Mouse (Mus musculus): ENCODE results near the gene Slc25a30. TPM values are rescaled to one million over a fixed set of nuclear protein-coding genes. Genes with fewer than 3 reads are reported as not detected.

Slc25a30 gene
- total RNA-seq, 1 experiment = 5.1 TPM

DNA sequence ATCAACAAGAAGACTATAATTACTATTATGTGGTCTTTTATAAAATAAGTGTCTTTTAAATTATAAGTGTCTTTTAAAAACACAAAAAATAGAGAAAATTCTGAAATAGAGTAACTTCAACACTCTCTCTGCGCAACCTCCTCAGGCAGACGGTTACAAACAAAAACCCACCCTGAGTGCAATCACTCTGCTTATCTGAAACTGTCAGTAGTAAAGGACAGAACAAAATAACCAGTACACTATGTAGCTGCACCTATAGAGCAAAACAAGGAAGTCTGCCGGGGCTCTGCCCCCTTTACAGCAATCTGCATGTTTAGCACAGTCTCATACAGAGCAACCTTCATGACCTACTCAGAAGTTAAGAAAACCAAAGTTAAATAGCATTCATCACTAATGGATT is 44.9 kb downstream of the Slc25a30 start:
- no peak for TF ChIP-seq ZNF384 (IDR thresholded peaks at IDR 0.05; ENCODE audit: low read depth, low read length)
- in situ Hi-C loops (cut with MboI; ENCODE audit: low sequenced_read_pairs in 2 of 2, unreplicated experiment in 2 of 2) = no loop called here
- no peak overlapping the region for H3K9ac ChIP-seq (ENCODE audit: insufficient read depth, low read depth, low read length, poor library complexity, severe bottlenecking)

DNA sequence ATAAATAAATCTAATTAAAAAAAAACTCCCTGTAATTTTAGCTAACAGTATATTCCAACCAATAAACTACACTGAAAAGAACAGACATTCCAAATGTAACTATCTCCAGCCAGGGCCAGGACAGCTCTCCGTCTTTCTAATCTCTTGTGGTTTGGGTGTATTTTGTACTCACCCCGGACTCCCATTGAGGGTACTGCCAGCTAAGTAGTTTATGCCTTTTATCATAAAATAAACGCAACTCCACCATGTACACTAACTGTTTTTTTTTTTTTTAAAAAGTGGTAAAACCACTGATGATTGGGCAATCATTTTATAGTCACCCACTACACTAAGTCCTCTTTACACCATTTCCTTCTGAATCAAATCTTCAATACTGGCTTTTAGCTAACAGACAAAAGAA is 51.2 kb downstream of the Slc25a30 start:
- in situ Hi-C loops (cut with MboI; ENCODE audit: low sequenced_read_pairs in 2 of 2, unreplicated experiment in 2 of 2) = no loop called here
- H3K36me3 ChIP-seq (ENCODE audit: control insufficient read depth, insufficient read depth, low read length, poor library complexity, severe bottlenecking) = peaks cover 11% of the 10 kb centered on the region
- H3K9me3 ChIP-seq (ENCODE audit: control insufficient read depth, insufficient read depth, low read depth, low read length) = no peaks in the 10 kb centered on the region
- no peak overlapping the region for H3K27ac ChIP-seq (ENCODE audit: insufficient read depth, low read depth, low read length, poor library complexity, severe bottlenecking)
- no peak for DNase-seq (ENCODE audit: low read depth, low spot score)
- TF ChIP-seq CHD2 (IDR thresholded peaks at IDR 0.05; ENCODE audit: low read depth, low read length) (no peak), ZC3H11A (IDR thresholded peaks at IDR 0.05; ENCODE audit: borderline replicate concordance, low read depth, low read length) (no peak)
- H3K9ac ChIP-seq (ENCODE audit: insufficient read depth, low read depth, low read length, poor library complexity, severe bottlenecking) = no peak overlapping the region
- H3K4me3 ChIP-seq (ENCODE audit: insufficient read depth in 1 of 2, low read depth in 1 of 2, low read length in 2 of 2, poor library complexity in 1 of 2, severe bottlenecking in 1 of 2) = no peak overlapping the region
- no peaks in the 10 kb centered on the region for H3K4me1 ChIP-seq (ENCODE audit: control insufficient read depth in 2 of 2, insufficient read depth in 2 of 2, low read length in 2 of 2, poor library complexity in 1 of 2)

More for the DNA sequence above, 44.9 kb downstream of the Slc25a30 start:
- H3K27ac ChIP-seq (ENCODE audit: insufficient read depth, low read depth, low read length, poor library complexity, severe bottlenecking) = no peak overlapping the region
- H3K4me3 ChIP-seq (ENCODE audit: insufficient read depth in 1 of 2, low read depth in 1 of 2, low read length in 2 of 2, poor library complexity in 1 of 2, severe bottlenecking in 1 of 2) = no peak overlapping the region
- no peak for DNase-seq (ENCODE audit: low read depth, low spot score)
- peaks cover 4% of the 10 kb centered on the region; the same call in 1 of the 2 replicates for H3K36me3 ChIP-seq (ENCODE audit: control insufficient read depth, insufficient read depth, low read length, poor library complexity, severe bottlenecking)
- no peaks in the 10 kb centered on the region for H3K4me1 ChIP-seq (ENCODE audit: control insufficient read depth in 2 of 2, insufficient read depth in 2 of 2, low read length in 2 of 2, poor library complexity in 1 of 2)
- H3K9me3 ChIP-seq (ENCODE audit: control insufficient read depth, insufficient read depth, low read depth, low read length) = no peaks in the 10 kb centered on the region

DNA sequence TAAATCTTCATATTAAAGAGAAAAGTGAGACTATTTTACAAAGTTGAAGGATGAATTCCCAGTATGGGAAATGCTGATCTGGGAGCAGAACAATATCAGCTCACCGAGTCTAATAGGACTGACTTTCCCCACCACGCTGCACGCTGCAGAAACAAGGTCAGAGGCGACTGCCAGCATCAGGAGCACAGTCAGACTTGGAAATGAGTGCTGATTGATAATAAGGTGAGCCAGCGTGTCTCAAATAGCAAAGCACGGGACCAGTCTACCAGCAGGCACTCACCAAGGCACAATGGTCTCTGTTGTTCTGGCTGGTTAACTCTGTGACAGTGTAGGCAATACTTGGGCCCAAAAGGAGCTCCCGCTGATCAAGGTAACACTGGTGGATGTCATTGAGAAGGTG is 54.2 kb downstream of the Slc25a30 start:
- no peak for DNase-seq (ENCODE audit: low read depth, low spot score)
- no peak overlapping the region for H3K27ac ChIP-seq (ENCODE audit: insufficient read depth, low read depth, low read length, poor library complexity, severe bottlenecking)
- no peaks in the 10 kb centered on the region for H3K9me3 ChIP-seq (ENCODE audit: control insufficient read depth, insufficient read depth, low read depth, low read length)
- H3K36me3 ChIP-seq (ENCODE audit: control insufficient read depth, insufficient read depth, low read length, poor library complexity, severe bottlenecking) = peaks cover 12% of the 10 kb centered on the region
- H3K9ac ChIP-seq (ENCODE audit: insufficient read depth, low read depth, low read length, poor library complexity, severe bottlenecking) = no peak overlapping the region
- TF ChIP-seq HCFC1 (IDR thresholded peaks at IDR 0.05; ENCODE audit: borderline replicate concordance, insufficient read depth, low read length) = no peak
- no peak for TF ChIP-seq ZNF384 (IDR thresholded peaks at IDR 0.05; ENCODE audit: low read depth, low read length)
- no peak for TF ChIP-seq CHD2 (IDR thresholded peaks at IDR 0.05; ENCODE audit: low read depth, low read length)
- no peak for TF ChIP-seq MAFK (IDR thresholded peaks at IDR 0.05; ENCODE audit: insufficient read depth, low read depth, low read length)
- no peak for TF ChIP-seq ZC3H11A (IDR thresholded peaks at IDR 0.05; ENCODE audit: borderline replicate concordance, low read depth, low read length)
- in situ Hi-C loops (cut with MboI; ENCODE audit: low sequenced_read_pairs in 2 of 2, unreplicated experiment in 2 of 2) = no loop called here
- no peak overlapping the region for H3K4me3 ChIP-seq (ENCODE audit: insufficient read depth in 1 of 2, low read depth in 1 of 2, low read length in 2 of 2, poor library complexity in 1 of 2, severe bottlenecking in 1 of 2)
- H3K4me1 ChIP-seq (ENCODE audit: control insufficient read depth in 2 of 2, insufficient read depth in 2 of 2, low read length in 2 of 2, poor library complexity in 1 of 2) = no peaks in the 10 kb centered on the region

DNA sequence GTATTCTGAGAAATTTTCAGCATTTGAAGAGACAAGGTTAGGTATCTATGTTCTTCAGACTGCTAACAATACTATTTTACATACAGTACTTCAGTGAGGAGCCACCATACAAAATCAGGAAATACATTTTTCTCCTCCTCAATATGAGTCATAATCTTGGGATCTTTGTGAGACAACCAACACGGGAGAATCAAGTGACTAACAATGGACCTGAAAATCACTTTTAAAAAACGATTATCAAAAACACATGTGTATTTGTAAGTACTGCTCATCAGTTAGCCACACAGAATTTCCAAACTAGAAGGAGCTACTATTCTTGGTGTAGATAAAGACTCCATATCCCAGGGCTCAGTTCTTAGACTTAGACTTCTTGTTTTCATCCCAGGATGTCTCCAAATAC is 55.5 kb downstream of the Slc25a30 start:
- H3K36me3 ChIP-seq (ENCODE audit: control insufficient read depth, insufficient read depth, low read length, poor library complexity, severe bottlenecking) = peaks cover 9% of the 10 kb centered on the region

DNA sequence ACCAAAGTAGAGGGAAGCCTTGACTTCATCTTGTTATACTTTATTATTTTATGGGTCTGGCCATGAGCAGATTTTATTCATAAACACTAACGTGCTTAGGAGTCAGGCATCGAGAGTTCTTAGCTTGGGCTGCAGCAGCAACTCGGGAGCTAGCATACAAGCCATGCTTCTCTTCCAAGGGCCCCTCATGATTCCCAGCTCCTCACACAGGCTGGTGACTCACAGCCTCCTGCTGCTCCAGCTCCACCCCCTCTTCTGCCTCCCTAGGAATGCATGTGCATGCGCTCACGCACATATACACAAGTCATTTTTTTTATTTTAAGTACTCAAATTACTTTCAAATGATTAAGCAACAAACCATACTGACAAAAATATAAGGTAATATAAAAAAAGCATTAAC is 58.7 kb downstream of the Slc25a30 start:
- no peak for TF ChIP-seq CHD2 (IDR thresholded peaks at IDR 0.05; ENCODE audit: low read depth, low read length)
- H3K36me3 ChIP-seq (ENCODE audit: control insufficient read depth, insufficient read depth, low read length, poor library complexity, severe bottlenecking) = peaks cover 8% of the 10 kb centered on the region
- in situ Hi-C loops (cut with MboI; ENCODE audit: low sequenced_read_pairs in 2 of 2, unreplicated experiment in 2 of 2) = no loop called here

More for the DNA sequence above, 55.5 kb downstream of the Slc25a30 start:
- no peaks in the 10 kb centered on the region for H3K9me3 ChIP-seq (ENCODE audit: control insufficient read depth, insufficient read depth, low read depth, low read length)
- no peak overlapping the region for H3K27ac ChIP-seq (ENCODE audit: insufficient read depth, low read depth, low read length, poor library complexity, severe bottlenecking)
- no peak for TF ChIP-seq CHD2 (IDR thresholded peaks at IDR 0.05; ENCODE audit: low read depth, low read length)
- no peak for TF ChIP-seq ZNF384 (IDR thresholded peaks at IDR 0.05; ENCODE audit: low read depth, low read length)
- no peak for TF ChIP-seq ZC3H11A (IDR thresholded peaks at IDR 0.05; ENCODE audit: borderline replicate concordance, low read depth, low read length)
- no peak for TF ChIP-seq MAFK (IDR thresholded peaks at IDR 0.05; ENCODE audit: insufficient read depth, low read depth, low read length)
- TF ChIP-seq HCFC1 (IDR thresholded peaks at IDR 0.05; ENCODE audit: borderline replicate concordance, insufficient read depth, low read length) = no peak
- no peak overlapping the region for H3K4me3 ChIP-seq (ENCODE audit: insufficient read depth in 1 of 2, low read depth in 1 of 2, low read length in 2 of 2, poor library complexity in 1 of 2, severe bottlenecking in 1 of 2)
- no peaks in the 10 kb centered on the region for H3K4me1 ChIP-seq (ENCODE audit: control insufficient read depth in 2 of 2, insufficient read depth in 2 of 2, low read length in 2 of 2, poor library complexity in 1 of 2)
- in situ Hi-C loops (cut with MboI; ENCODE audit: low sequenced_read_pairs in 2 of 2, unreplicated experiment in 2 of 2) = no loop called here
- DNase-seq (ENCODE audit: low read depth, low spot score) = no peak
- H3K9ac ChIP-seq (ENCODE audit: insufficient read depth, low read depth, low read length, poor library complexity, severe bottlenecking) = no peak overlapping the region

More for the DNA sequence above, 58.7 kb downstream of the Slc25a30 start:
- H3K9me3 ChIP-seq (ENCODE audit: control insufficient read depth, insufficient read depth, low read depth, low read length) = no peaks in the 10 kb centered on the region
- no peak overlapping the region for H3K27ac ChIP-seq (ENCODE audit: insufficient read depth, low read depth, low read length, poor library complexity, severe bottlenecking)
- no peak overlapping the region for H3K9ac ChIP-seq (ENCODE audit: insufficient read depth, low read depth, low read length, poor library complexity, severe bottlenecking)
- DNase-seq (ENCODE audit: low read depth, low spot score) = no peak
- no peak overlapping the region for H3K4me3 ChIP-seq (ENCODE audit: insufficient read depth in 1 of 2, low read depth in 1 of 2, low read length in 2 of 2, poor library complexity in 1 of 2, severe bottlenecking in 1 of 2)
- no peaks in the 10 kb centered on the region for H3K4me1 ChIP-seq (ENCODE audit: control insufficient read depth in 2 of 2, insufficient read depth in 2 of 2, low read length in 2 of 2, poor library complexity in 1 of 2)
